Mouse (Mus musculus) heart, postnatal 0 days (tissue): ENCODE results near the gene Sox6. TPM values are rescaled to one million over a fixed set of nuclear protein-coding genes. Genes with fewer than 3 reads are reported as not detected.

Source experiments
- ATAC-seq: fragments of 200-750 bp; cut with Nextera tagmentation; 2 replicates; pipeline ENCODE4 v1.8.0; 2017; ENCODE audit warnings: low read depth, moderate number of reproducible peaks, moderate library complexity; ENCODE audit not compliant: insufficient read depth
- DNase-seq: peaks from one replicate; pipeline ENCODE4 v3.0.0-alpha.2; 2016; ENCODE audit warnings: low spot score
- H3K27ac ChIP-seq: fragments of 300-500 bp; sonication (generic); 2 replicates; pipeline ENCODE4 v1.5.1; 2014; ENCODE audit warnings: low read depth, mild to moderate bottlenecking
- H3K27me3 ChIP-seq: fragments of 300-500 bp; sonication (generic); 2 replicates; pipeline ENCODE4 v1.6.1; 2014; ENCODE audit warnings: low read length, mixed read lengths; ENCODE audit not compliant: control insufficient read depth, insufficient read depth
- H3K36me3 ChIP-seq: fragments of 300-500 bp; sonication (generic); replicated peaks from 2 replicates; pipeline ENCODE4 v1.6.1; 2014; ENCODE audit warnings: low read length, mixed read lengths; ENCODE audit not compliant: control insufficient read depth, insufficient read depth
- H3K4me1 ChIP-seq: fragments of 300-500 bp; sonication (generic); 2 replicates; pipeline ENCODE4 v1.6.1; 2014; ENCODE audit warnings: antibody characterized with exemption; ENCODE audit not compliant: control insufficient read depth, insufficient read depth
- H3K4me2 ChIP-seq: fragments of 300-500 bp; sonication (generic); 2 replicates; pipeline ENCODE4 v1.6.1; 2014; ENCODE audit warnings: low read depth, mild to moderate bottlenecking, low read length, moderate library complexity
- H3K4me3 ChIP-seq: fragments of 300-500 bp; sonication (generic); 2 replicates; pipeline ENCODE4 v1.5.1; 2014; ENCODE audit warnings: low read depth, low read length
- H3K9ac ChIP-seq: fragments of 300-500 bp; sonication (generic); replicated peaks from 2 replicates; pipeline ENCODE4 v1.6.1; 2014; ENCODE audit warnings: low read depth, low read length, mixed read lengths
- H3K9me3 ChIP-seq: fragments of 300-500 bp; sonication (generic); replicated peaks from 2 replicates; pipeline ENCODE4 v1.6.1; 2016; ENCODE audit warnings: low read length; ENCODE audit not compliant: control insufficient read depth
- CTCF ChIP-seq: IDR thresholded peaks from 2 replicates; pipeline ENCODE4 v1.5.1; 2016; ENCODE audit warnings: antibody characterized with exemption, control low read depth, low read depth
- EP300 ChIP-seq: IDR thresholded peaks from 2 replicates; pipeline ENCODE4 v1.6.1; 2016; ENCODE audit warnings: antibody characterized with exemption, low read depth
- WGBS: fragments of 180-500 bp; shearing (Covaris S2); extraction: QIAGEN DNeasy Blood & Tissue Kit; methylation state at CpG from one replicate; pipeline ENCODE4 v1.1.7; 2014; 5-methylcytosine and 5-hydroxymethylcytosine counted together
- polyA plus RNA-seq: library from polyadenylated mRNA; unstranded; fragments of >200 nt; fragmentation: Nextera tagmentation; extraction: Ambion mirVana; gene quantifications from 2 replicates; pipeline ENCODE4 v1.2.1, GENCODE M21; 2015
- total RNA-seq: library from RNA; depleted of rRNA; stranded (reverse); fragments of >200 nt; gene quantifications from 2 replicates; pipeline ENCODE4 v1.2.3, GENCODE M21; 2014; ENCODE audit warnings: low replicate concordance

The Sox6 gene
- total and polyA plus RNA-seq, 2 experiments from 2014 or later, result 23.4 to 68.5 TPM

GRCm38 (mm10) chr7:115545585-115546374 is 492.8 kb downstream of the Sox6 start:
- no peak for DNase-seq
- no peak overlapping the region for H3K4me2 ChIP-seq
- H3K9me3 ChIP-seq, result no peaks in the 10 kb centered on the region
- peaks cover 16% of the 10 kb centered on the region for H3K36me3 ChIP-seq
- no peak overlapping the region for H3K27ac ChIP-seq
- TF ChIP-seq EP300 (no peak), CTCF (no peak)
- H3K4me3 ChIP-seq, result no peak overlapping the region
- ATAC-seq, result no peak
- H3K27me3 ChIP-seq, result no peaks in the 10 kb centered on the region
- H3K4me1 ChIP-seq, result peaks cover 9% of the 10 kb centered on the region
- 65% methylated on average over 4 of the region's 4 CpGs for WGBS
- no peak overlapping the region for H3K9ac ChIP-seq

GRCm38 (mm10) chr7:115543596-115543995 is 495.0 kb downstream of the Sox6 start:
- no peak overlapping the region for H3K4me3 ChIP-seq
- no peak for ATAC-seq
- H3K4me1 ChIP-seq, result peaks cover 9% of the 10 kb centered on the region
- H3K27ac ChIP-seq, result no peak overlapping the region
- TF ChIP-seq EP300, result no peak
- TF ChIP-seq CTCF, result no peak
- no peaks in the 10 kb centered on the region for H3K9me3 ChIP-seq
- WGBS, result 75% methylated on average over 4 of the region's 4 CpGs
- H3K4me2 ChIP-seq, result no peak overlapping the region
- H3K9ac ChIP-seq, result no peak overlapping the region
- peaks cover 16% of the 10 kb centered on the region for H3K36me3 ChIP-seq
- no peak for DNase-seq
- no peaks in the 10 kb centered on the region for H3K27me3 ChIP-seq

DNA sequence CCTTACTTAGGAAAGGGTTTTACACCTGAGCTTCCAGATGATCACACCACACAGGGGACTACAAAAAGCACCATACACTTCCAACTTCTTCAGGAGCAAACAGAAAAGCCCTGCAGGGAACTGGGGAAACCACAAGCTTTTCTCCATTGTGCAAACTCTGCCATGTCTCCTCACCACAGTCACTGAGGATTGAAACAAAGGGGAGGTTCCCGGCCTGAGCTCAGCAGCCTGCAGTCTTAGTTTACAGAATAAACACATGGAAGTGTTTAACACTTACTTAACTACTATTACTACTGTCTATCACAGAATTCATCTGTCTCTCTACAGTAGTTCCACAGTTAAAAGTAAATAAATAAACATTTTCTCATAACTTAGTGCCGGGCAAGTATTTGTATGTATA is 498.3 kb downstream of the Sox6 start:
- Histone ChIP-seq H3K4me1 (no peaks in the 10 kb centered on the region), H3K4me2 (no peak overlapping the region), H3K27ac (no peak overlapping the region), H3K27me3 (no peaks in the 10 kb centered on the region), H3K36me3 (peaks cover 16% of the 10 kb centered on the region), H3K9me3 (no peaks in the 10 kb centered on the region), H3K9ac (no peak overlapping the region), H3K4me3 (no peak overlapping the region)
- WGBS, result 39% methylated on average over 2 of the region's 2 CpGs
- no peak for TF ChIP-seq CTCF
- TF ChIP-seq EP300, result no peak
- no peak for DNase-seq
- no peak for ATAC-seq

- no peak overlapping the region for H3K9ac ChIP-seq
- no peaks in the 10 kb centered on the region for H3K4me1 ChIP-seq
- H3K27me3 ChIP-seq, result no peaks in the 10 kb centered on the region
- H3K36me3 ChIP-seq, result peaks cover 15% of the 10 kb centered on the region
- WGBS, result 68% methylated on average over 9 of the region's 9 CpGs
- no peaks in the 10 kb centered on the region for H3K9me3 ChIP-seq
- H3K27ac ChIP-seq, result no peak overlapping the region
- no peak overlapping the region for H3K4me2 ChIP-seq
- no peak for TF ChIP-seq CTCF
- TF ChIP-seq EP300, result no peak
- no peak for DNase-seq
- H3K4me3 ChIP-seq, result no peak overlapping the region
- no peak for ATAC-seq
These were observed 499.6 kb downstream of the Sox6 start for GRCm38 (mm10) chr7:115539003-115539402.

DNA sequence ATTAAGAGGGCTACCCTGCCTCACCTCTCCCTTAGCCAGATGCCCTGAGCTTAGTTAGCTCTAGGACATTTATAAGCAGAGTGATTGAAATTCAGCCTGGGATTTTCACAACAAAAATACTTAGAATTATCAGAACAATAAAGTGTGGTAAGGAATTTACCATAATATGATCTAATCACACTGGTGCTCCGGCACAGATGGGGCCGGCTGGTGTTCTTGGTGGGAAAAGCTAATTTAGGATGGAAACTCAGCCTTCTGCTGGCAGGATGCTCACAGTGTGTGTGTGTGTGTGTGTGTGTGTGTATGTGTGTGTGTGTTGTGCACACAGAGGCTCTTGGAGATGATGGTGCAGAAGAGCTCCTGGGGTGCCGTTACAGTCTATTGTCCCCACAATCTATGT is 501.0 kb downstream of the Sox6 start:
- Histone ChIP-seq H3K27ac (no peak overlapping the region), H3K9ac (no peak overlapping the region), H3K4me3 (no peak overlapping the region), H3K4me2 (no peak overlapping the region), H3K36me3 (peaks cover 13% of the 10 kb centered on the region), H3K4me1 (no peaks in the 10 kb centered on the region), H3K27me3 (no peaks in the 10 kb centered on the region), H3K9me3 (no peaks in the 10 kb centered on the region)
- WGBS, result 96% methylated on average over 3 of the region's 3 CpGs
- DNase-seq, result no peak
- TF ChIP-seq CTCF (no peak), EP300 (no peak)
- ATAC-seq, result no peak

DNA sequence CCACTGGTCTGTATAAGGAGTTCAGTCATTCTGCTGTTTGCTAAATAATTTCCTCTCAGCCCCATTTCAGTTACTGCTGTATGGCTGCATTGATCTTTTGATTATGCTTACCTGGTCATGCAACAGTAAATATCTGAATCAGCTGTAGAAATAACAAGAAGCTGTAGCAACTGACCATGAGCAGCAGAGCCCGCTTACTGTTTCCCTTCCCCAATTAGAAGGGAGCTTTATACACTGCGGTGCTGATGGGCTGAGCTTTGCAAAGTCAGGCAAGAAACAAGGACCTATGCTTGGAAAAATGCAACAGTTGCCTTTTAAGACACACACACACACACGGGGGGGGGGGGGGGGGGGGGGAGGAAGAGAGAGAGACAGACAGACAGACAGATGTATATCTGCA is 502.1 kb downstream of the Sox6 start:
- no peak for ATAC-seq
- H3K9ac ChIP-seq, result no peak overlapping the region
- H3K27me3 ChIP-seq, result no peaks in the 10 kb centered on the region
- peaks cover 4% of the 10 kb centered on the region for H3K36me3 ChIP-seq
- no peak for TF ChIP-seq CTCF
- no peak for TF ChIP-seq EP300
- no peaks in the 10 kb centered on the region for H3K9me3 ChIP-seq
- no peak for DNase-seq
- no peak overlapping the region for H3K4me2 ChIP-seq
- no peaks in the 10 kb centered on the region for H3K4me1 ChIP-seq
- H3K4me3 ChIP-seq, result no peak overlapping the region
- H3K27ac ChIP-seq, result no peak overlapping the region
- WGBS, result 69% methylated on average over 3 of the region's 3 CpGs
